Mouse (Mus musculus): ENCODE measurements at regions not wholly inside any gene's neighbourhood (a gene's known extent, or its start where the extent isn't known, plus 50 kb on each side); places are given as distances from the start of the nearest gene placed in this dataset.

GRCm38 (mm10) chr1:186454393-186455085 lies 251.2 kb downstream of the Tgfb2 start:
- Histone ChIP-seq H3K4me1 (ENCODE audit: control insufficient read depth, insufficient read depth, low read length) (no peaks in the 10 kb centered on the region), H3K4me3 (ENCODE audit: insufficient read depth, low read length) (no peak overlapping the region), H3K27ac (ENCODE audit: insufficient read depth, low read depth, low read length) (no peak overlapping the region)
- TF ChIP-seq CTCF (IDR thresholded peaks at IDR 0.05; ENCODE audit: low read depth, low read length), result no peak
- no peak for TF ChIP-seq POLR2A (IDR thresholded peaks at IDR 0.05; ENCODE audit: borderline replicate concordance, low read depth, low read length)

GRCm38 (mm10) chr1:186448841-186449650 lies 256.7 kb downstream of the Tgfb2 start:
- Histone ChIP-seq H3K4me1 (ENCODE audit: control insufficient read depth, insufficient read depth, low read length) (no peaks in the 10 kb centered on the region), H3K27ac (ENCODE audit: insufficient read depth, low read depth, low read length) (no peak overlapping the region)

GRCm38 (mm10) chr1:186447521-186447920 lies 258.3 kb downstream of the Tgfb2 start:
- TF ChIP-seq POLR2A (IDR thresholded peaks at IDR 0.05; ENCODE audit: borderline replicate concordance, low read depth, low read length) (no peak), CTCF (IDR thresholded peaks at IDR 0.05; ENCODE audit: low read depth, low read length) (no peak)
- Histone ChIP-seq H3K4me1 (ENCODE audit: control insufficient read depth, insufficient read depth, low read length) (no peaks in the 10 kb centered on the region), H3K27ac (ENCODE audit: insufficient read depth, low read depth, low read length) (no peak overlapping the region), H3K4me3 (ENCODE audit: insufficient read depth, low read length) (no peak overlapping the region)

More at GRCm38 (mm10) chr1:186448841-186449650, 256.7 kb downstream of the Tgfb2 start:
- H3K4me3 ChIP-seq (ENCODE audit: insufficient read depth, low read length), result no peak overlapping the region
- no peak for TF ChIP-seq CTCF (IDR thresholded peaks at IDR 0.05; ENCODE audit: low read depth, low read length)

DNA sequence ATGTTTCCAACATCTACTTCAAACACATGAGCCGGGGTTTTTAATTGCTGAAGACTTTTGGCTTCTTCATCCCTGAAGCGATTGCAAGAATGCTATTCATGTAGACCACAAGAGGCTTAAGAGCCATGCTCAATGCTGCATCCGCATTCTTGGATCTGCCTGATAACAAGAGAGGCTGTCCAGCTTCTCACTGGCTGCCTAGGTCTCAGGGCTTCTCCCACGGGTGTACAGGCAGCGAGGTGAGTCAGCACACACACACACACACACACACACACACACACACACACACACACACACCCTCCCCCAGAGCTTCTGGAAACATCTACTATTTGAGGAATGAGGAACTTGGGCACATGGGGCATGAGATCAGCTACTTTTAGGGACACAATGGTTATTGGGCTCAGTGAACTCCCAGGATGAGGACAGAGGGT lies 261.1 kb downstream of the Tgfb2 start:
- Histone ChIP-seq H3K4me1 (ENCODE audit: control insufficient read depth, insufficient read depth, low read length) (no peaks in the 10 kb centered on the region), H3K4me3 (ENCODE audit: insufficient read depth, low read length) (no peak overlapping the region), H3K27ac (ENCODE audit: insufficient read depth, low read depth, low read length) (no peak overlapping the region)
- no peak for TF ChIP-seq CTCF (IDR thresholded peaks at IDR 0.05; ENCODE audit: low read depth, low read length)
- no peak for TF ChIP-seq POLR2A (IDR thresholded peaks at IDR 0.05; ENCODE audit: borderline replicate concordance, low read depth, low read length)

GRCm38 (mm10) chr1:186442160-186442559 lies 263.6 kb downstream of the Tgfb2 start:
- no peak overlapping the region for H3K4me3 ChIP-seq (ENCODE audit: insufficient read depth, low read length)
- TF ChIP-seq CTCF (IDR thresholded peaks at IDR 0.05; ENCODE audit: low read depth, low read length) (no peak), POLR2A (IDR thresholded peaks at IDR 0.05; ENCODE audit: borderline replicate concordance, low read depth, low read length) (no peak)

DNA sequence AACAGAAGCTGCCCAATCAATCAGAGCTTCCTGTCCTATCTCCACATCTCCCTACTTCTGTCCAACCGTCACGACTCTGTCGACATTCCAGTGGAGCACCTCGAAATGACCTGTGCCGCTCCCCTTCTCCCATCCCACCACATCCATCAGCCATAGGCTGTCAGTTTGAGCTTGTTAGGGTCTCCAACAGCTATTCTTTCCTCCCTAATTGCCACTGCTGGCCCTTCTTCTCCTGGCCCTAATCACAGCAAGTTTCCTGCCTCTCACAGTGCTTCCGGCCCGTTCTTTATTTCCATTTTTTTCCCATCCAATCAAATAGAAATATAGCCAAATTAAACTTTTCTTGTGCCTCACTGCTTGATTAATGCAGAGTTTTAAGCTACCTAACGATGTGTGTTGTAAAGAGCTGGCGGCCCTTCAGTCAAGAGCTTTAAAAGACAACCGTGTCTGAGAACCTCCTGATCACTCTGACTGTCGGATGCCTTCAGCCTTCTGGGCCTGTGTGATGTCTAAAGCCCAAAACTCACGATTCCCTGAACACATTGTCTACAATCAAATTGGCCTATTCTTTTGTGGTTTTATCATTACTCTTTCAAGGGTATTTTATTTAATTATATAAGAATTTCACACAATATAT lies 270.3 kb downstream of the Tgfb2 start:
- Histone ChIP-seq H3K27ac (ENCODE audit: insufficient read depth, low read depth, low read length) (no peak overlapping the region), H3K4me1 (ENCODE audit: control insufficient read depth, insufficient read depth, low read length) (no peaks in the 10 kb centered on the region), H3K4me3 (ENCODE audit: insufficient read depth, low read length) (no peak overlapping the region)
- TF ChIP-seq CTCF (IDR thresholded peaks at IDR 0.05; ENCODE audit: low read depth, low read length), result no peak
- no peak for TF ChIP-seq POLR2A (IDR thresholded peaks at IDR 0.05; ENCODE audit: borderline replicate concordance, low read depth, low read length)

More at GRCm38 (mm10) chr1:186442160-186442559, 263.6 kb downstream of the Tgfb2 start:
- H3K4me1 ChIP-seq (ENCODE audit: control insufficient read depth, insufficient read depth, low read length), result no peaks in the 10 kb centered on the region
- H3K27ac ChIP-seq (ENCODE audit: insufficient read depth, low read depth, low read length), result no peak overlapping the region

DNA sequence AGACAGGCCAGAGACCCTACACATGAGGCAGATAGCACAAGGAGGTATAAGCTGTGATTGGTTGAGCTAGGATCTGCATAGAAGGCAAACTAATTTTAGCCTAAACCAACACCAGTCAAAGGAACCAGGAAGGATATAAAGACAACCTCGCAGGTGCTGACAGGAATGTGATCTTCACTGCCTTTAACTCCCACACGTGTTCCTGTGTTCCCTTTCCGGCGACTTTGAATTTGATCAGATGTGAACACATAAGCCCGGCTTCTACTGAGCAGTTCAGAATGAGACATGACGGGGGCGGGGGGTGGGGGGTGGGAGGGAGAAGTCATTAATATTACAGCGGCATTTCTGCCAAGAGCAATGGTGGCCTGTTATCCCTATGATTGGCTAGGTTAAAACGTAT lies 271.0 kb downstream of the Tgfb2 start:
- TF ChIP-seq CTCF (IDR thresholded peaks at IDR 0.05; ENCODE audit: low read depth, low read length) (no peak), POLR2A (IDR thresholded peaks at IDR 0.05; ENCODE audit: borderline replicate concordance, low read depth, low read length) (no peak)
- no peak overlapping the region for H3K4me3 ChIP-seq (ENCODE audit: insufficient read depth, low read length)
- no peak overlapping the region for H3K27ac ChIP-seq (ENCODE audit: insufficient read depth, low read depth, low read length)
- no peaks in the 10 kb centered on the region for H3K4me1 ChIP-seq (ENCODE audit: control insufficient read depth, insufficient read depth, low read length)

GRCm38 (mm10) chr1:186434007-186434406 lies 271.8 kb downstream of the Tgfb2 start:
- Histone ChIP-seq H3K27ac (ENCODE audit: insufficient read depth, low read depth, low read length) (no peak overlapping the region), H3K4me1 (ENCODE audit: control insufficient read depth, insufficient read depth, low read length) (no peaks in the 10 kb centered on the region), H3K4me3 (ENCODE audit: insufficient read depth, low read length) (no peak overlapping the region)
- TF ChIP-seq POLR2A (IDR thresholded peaks at IDR 0.05; ENCODE audit: borderline replicate concordance, low read depth, low read length), result no peak
- TF ChIP-seq CTCF (IDR thresholded peaks at IDR 0.05; ENCODE audit: low read depth, low read length), result no peak

GRCm38 (mm10) chr1:186433169-186433665 lies 272.6 kb downstream of the Tgfb2 start:
- Histone ChIP-seq H3K4me3 (ENCODE audit: insufficient read depth, low read length) (no peak overlapping the region), H3K4me1 (ENCODE audit: control insufficient read depth, insufficient read depth, low read length) (no peaks in the 10 kb centered on the region), H3K27ac (ENCODE audit: insufficient read depth, low read depth, low read length) (no peak overlapping the region)
- TF ChIP-seq CTCF (IDR thresholded peaks at IDR 0.05; ENCODE audit: low read depth, low read length) (no peak), POLR2A (IDR thresholded peaks at IDR 0.05; ENCODE audit: borderline replicate concordance, low read depth, low read length) (no peak)
